Mouse (Mus musculus): Measurements from ENCODE around the gene Fkbp1a.

GRCm38 (mm10) chr2:151562930-151563921 lies 20.9 kb downstream of the Fkbp1a start:
- TF ChIP-seq CTCF (conservative IDR thresholded peaks at IDR 0.05; ENCODE audit: insufficient read depth, insufficient read length, low read depth, low read length) = no peak
- no peak for TF ChIP-seq POLR2A (IDR thresholded peaks at IDR 0.05; ENCODE audit: low read depth, low read length)
